Mouse (Mus musculus) spleen, postnatal 14 days (tissue): ENCODE results near the gene Cd44.

Experiments used
- DNase-seq, 2 experiments: peaks; one replicate each; pipeline ENCODE4 v3.0.0; 2021 to 2022; ENCODE audit warnings: low spot score in 2 of 2

Cd44 gene

GRCm38 (mm10) chr2:102868444-102868843 is 33.0 kb downstream of the Cd44 start:
- no peak for DNase-seq

- peak in 1 of 2 experiments; percentile 20 for DNase-seq
Measured at GRCm38 (mm10) chr2:102867396-102868088, 33.9 kb downstream of the Cd44 start.

GRCm38 (mm10) chr2:102866594-102866993 is 34.9 kb downstream of the Cd44 start:
- no peak for DNase-seq

GRCm38 (mm10) chr2:102865354-102865752 is 36.1 kb downstream of the Cd44 start:
- no peak for DNase-seq

- no peak for DNase-seq
Measured at GRCm38 (mm10) chr2:102864695-102865353, 36.6 kb downstream of the Cd44 start.

GRCm38 (mm10) chr2:102864036-102864435 is 37.4 kb downstream of the Cd44 start:
- DNase-seq = no peak

GRCm38 (mm10) chr2:102863583-102863982 is 37.9 kb downstream of the Cd44 start:
- no peak for DNase-seq

GRCm38 (mm10) chr2:102862706-102863105 is 38.8 kb downstream of the Cd44 start:
- no peak for DNase-seq

GRCm38 (mm10) chr2:102858271-102858670 is 43.2 kb downstream of the Cd44 start:
- no peak for DNase-seq

- DNase-seq = no peak
Measured at GRCm38 (mm10) chr2:102853297-102853696, 48.2 kb downstream of the Cd44 start.

GRCm38 (mm10) chr2:102851936-102852477 is 49.5 kb downstream of the Cd44 start:
- DNase-seq = no peak

- no peak for DNase-seq
Measured at GRCm38 (mm10) chr2:102850026-102850425, 51.4 kb downstream of the Cd44 start.

GRCm38 (mm10) chr2:102848811-102849433 is 52.5 kb downstream of the Cd44 start:
- no peak for DNase-seq

- no peak for DNase-seq
Measured at GRCm38 (mm10) chr2:102841231-102841630, 60.2 kb downstream of the Cd44 start.

- DNase-seq = no peak
Measured at GRCm38 (mm10) chr2:102838179-102838578, 63.3 kb downstream of the Cd44 start.

GRCm38 (mm10) chr2:102831547-102831946 is 69.9 kb downstream of the Cd44 start:
- DNase-seq = no peak

- DNase-seq = peak; percentile 35 to 68
Measured at GRCm38 (mm10) chr2:102829201-102829600, 72.3 kb downstream of the Cd44 start.

GRCm38 (mm10) chr2:102828381-102828780 is 73.1 kb downstream of the Cd44 start:
- no peak for DNase-seq

GRCm38 (mm10) chr2:102827841-102828240 is 73.6 kb downstream of the Cd44 start:
- DNase-seq = no peak

GRCm38 (mm10) chr2:102825961-102826633 is 75.4 kb downstream of the Cd44 start:
- DNase-seq = no peak

- no peak for DNase-seq
Measured at GRCm38 (mm10) chr2:102822036-102822435, 79.4 kb downstream of the Cd44 start.

- no peak for DNase-seq
Measured at GRCm38 (mm10) chr2:102820790-102821189, 80.7 kb downstream of the Cd44 start.
